Mouse (Mus musculus): Measurements from ENCODE around the gene Il1r1. TPM values are rescaled to one million over a fixed set of nuclear protein-coding genes. Genes with fewer than 3 reads are reported as not detected.

The Il1r1 gene
- polyA plus RNA-seq, 1 experiment from 2014 or later = 9.2 TPM

GRCm38 (mm10) chr1:40253940-40254339 lies 29.1 kb downstream of the Il1r1 start:
- Histone ChIP-seq H3K36me3 (no peaks in the 10 kb centered on the region), H3K9me3 (replicated peaks) (no peaks in the 10 kb centered on the region), H3K9ac (no peak overlapping the region), H3K27me3 (no peaks in the 10 kb centered on the region), H3K4me1 (replicated peaks) (0 out of 2 replicates have a peak, but pooled peaks cover 2% of the 10 kb centered on the region), H3K4me2 (no peak overlapping the region), H3K4me3 (replicated peaks) (no peak overlapping the region), H3K27ac (peak overlapping the region; percentile 25; the same call in 1 of the 2 replicates)
- ATAC-seq (ENCODE audit: low read depth) (peak; percentile 33; the same call in 1 of the 2 replicates), DNase-seq (no peak)
- WGBS (ENCODE audit: insufficient replicate concordance) = 67% methylated on average over 5 of the region's 5 CpGs

DNA sequence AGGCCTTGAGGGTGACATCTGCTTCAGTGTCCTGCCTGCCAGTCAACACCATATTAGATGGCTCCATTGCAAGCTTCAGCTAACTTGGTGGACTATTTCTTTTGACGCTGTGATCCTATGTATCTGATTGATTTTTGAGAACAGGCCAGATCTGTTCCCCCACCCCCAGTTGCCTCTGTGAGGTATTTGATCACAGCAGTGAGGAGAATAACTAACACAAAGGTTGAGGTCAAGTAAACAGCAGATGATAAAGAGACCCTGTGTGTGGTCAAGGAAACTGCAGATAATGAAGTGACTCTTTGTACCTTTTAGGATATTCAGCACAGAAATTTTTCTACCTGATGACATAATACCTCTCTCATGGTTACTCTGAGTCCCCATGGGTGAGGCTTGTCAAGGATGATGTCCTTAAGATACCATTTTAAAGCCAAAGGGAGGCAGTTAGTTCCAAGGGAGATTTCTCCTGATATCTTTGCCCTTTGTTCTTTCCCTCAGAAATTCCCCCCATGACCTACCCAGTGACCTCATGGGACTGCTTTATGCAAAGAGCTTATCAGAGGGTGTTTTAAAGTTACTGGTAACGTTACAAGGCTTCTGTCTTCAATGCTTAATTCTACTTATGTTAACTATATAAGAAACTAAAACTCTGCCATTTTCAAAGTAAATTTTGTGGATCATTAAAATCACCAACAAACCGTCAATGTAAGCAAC lies 29.6 kb downstream of the Il1r1 start:
- ATAC-seq (ENCODE audit: low read depth) (peak; percentile 79), DNase-seq (no peak)
- H3K9me3 ChIP-seq (replicated peaks) = no peaks in the 10 kb centered on the region
- H3K9ac ChIP-seq = no peak overlapping the region
- no peak overlapping the region for H3K4me3 ChIP-seq (replicated peaks)
- H3K4me2 ChIP-seq = no peak overlapping the region
- H3K36me3 ChIP-seq = no peaks in the 10 kb centered on the region
- 50% methylated on average over 3 of the region's 3 CpGs for WGBS (ENCODE audit: insufficient replicate concordance)
- peak overlapping the region; percentile 29; the same call in 1 of the 2 replicates for H3K27ac ChIP-seq
- H3K27me3 ChIP-seq = no peaks in the 10 kb centered on the region
- 0 out of 2 replicates have a peak, but pooled peaks cover 2% of the 10 kb centered on the region for H3K4me1 ChIP-seq (replicated peaks)

DNA sequence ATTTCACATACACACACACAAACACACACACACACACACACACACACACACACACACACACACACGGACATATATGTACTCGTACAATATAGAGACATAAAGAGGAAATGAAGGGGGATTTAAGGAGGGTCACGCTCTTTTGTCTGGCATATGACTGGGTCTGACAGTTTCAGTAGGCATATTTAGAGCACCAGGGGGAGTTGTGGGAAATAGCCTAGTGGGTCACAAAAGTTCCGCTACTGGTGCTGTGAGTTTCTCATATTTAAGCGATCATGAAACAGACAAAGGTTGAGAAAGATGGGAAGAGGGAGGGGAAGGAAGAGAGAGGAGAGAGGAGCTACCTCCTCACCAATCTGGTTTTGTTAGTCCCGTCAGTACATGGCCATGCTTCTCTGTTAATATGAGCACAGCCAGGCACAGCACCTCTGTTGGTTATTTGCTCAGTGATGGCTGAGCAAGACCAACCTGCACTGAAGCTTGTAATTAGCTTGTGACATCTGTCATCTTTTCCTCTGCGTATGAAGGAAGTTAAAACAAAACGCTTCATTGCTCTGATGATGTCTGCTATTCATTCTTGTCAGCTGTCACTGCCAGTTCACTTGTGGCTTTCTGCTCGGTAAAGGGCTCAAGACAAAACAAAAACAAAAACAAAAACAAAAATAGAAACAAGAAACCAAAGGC lies 37.7 kb downstream of the Il1r1 start:
- Histone ChIP-seq H3K9me3 (replicated peaks) (no peaks in the 10 kb centered on the region), H3K4me1 (replicated peaks) (peaks cover 12% of the 10 kb centered on the region), H3K4me2 (no peak overlapping the region), H3K36me3 (no peaks in the 10 kb centered on the region), H3K9ac (no peak overlapping the region), H3K27ac (no peak overlapping the region), H3K27me3 (peaks cover 17% of the 10 kb centered on the region), H3K4me3 (replicated peaks) (no peak overlapping the region)
- no peak for DNase-seq
- 44% methylated on average over 9 of the region's 9 CpGs for WGBS (ENCODE audit: insufficient replicate concordance)
- no peak for ATAC-seq (ENCODE audit: low read depth)

DNA sequence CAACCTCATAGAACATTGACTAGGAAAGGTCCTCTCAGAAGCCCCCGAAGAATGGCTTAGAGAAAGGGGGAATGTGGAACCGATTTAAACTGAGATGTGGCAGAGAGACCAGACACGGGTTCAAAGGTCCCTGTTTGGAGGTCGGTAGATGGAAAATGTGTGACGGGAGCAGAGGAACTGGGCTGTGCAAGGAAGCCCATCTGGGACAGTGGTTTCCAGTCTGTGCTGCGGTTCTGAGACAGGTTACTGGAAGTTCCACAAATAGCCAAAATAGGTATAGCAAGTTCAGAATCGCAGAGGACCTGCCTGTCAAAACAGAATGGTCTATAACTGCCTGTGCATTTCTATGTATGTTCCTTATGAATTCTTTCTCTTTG lies 38.2 kb downstream of the Il1r1 start:
- DNase-seq = no peak
- no peak overlapping the region for H3K4me3 ChIP-seq (replicated peaks)
- ATAC-seq (ENCODE audit: low read depth) = no peak
- H3K4me2 ChIP-seq = no peak overlapping the region
- no peak overlapping the region for H3K27ac ChIP-seq
- H3K4me1 ChIP-seq (replicated peaks) = peaks cover 12% of the 10 kb centered on the region
- H3K36me3 ChIP-seq = no peaks in the 10 kb centered on the region
- 18% methylated on average over 7 of the region's 7 CpGs for WGBS (ENCODE audit: insufficient replicate concordance)
- no peak overlapping the region for H3K9ac ChIP-seq
- H3K27me3 ChIP-seq = peaks cover 19% of the 10 kb centered on the region
- H3K9me3 ChIP-seq (replicated peaks) = no peaks in the 10 kb centered on the region

- Histone ChIP-seq H3K4me2 (no peak overlapping the region), H3K27me3 (peaks cover 23% of the 10 kb centered on the region), H3K9ac (no peak overlapping the region), H3K36me3 (no peaks in the 10 kb centered on the region), H3K4me1 (replicated peaks) (peaks cover 12% of the 10 kb centered on the region), H3K4me3 (replicated peaks) (no peak overlapping the region), H3K27ac (no peak overlapping the region), H3K9me3 (replicated peaks) (no peaks in the 10 kb centered on the region)
- no peak for DNase-seq
- 69% methylated on average over 8 of the region's 8 CpGs for WGBS (ENCODE audit: insufficient replicate concordance)
- ATAC-seq (ENCODE audit: low read depth) = no peak
These were observed 38.8 kb downstream of the Il1r1 start for GRCm38 (mm10) chr1:40263679-40264078.

DNA sequence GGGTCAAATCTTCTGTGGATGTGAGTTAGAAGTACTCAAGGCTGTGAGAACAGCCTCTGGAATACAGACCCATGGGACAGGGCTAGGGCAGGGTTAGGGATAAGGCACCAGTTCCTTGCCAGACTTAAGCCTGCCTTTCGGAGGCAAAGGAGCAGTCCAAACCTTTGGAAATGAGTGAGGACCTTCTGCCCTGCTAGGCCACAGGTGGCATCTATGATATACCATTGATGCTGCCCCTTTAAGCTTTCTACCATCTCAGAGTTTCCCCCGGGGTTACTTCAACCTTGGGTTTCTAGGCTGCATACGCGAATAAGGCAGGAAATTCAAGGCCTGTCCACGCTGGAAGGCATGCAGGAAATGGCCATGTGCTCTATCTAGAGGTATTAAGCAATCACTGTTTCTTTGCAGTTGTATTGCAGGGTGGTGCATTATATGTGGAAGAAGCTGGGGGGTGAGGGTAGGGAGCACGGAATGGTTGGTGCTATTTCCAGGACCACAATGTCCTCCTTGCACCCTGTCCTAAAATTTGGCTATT lies 40.5 kb downstream of the Il1r1 start:
- ATAC-seq (ENCODE audit: low read depth) (no peak), DNase-seq (no peak)
- Histone ChIP-seq H3K4me2 (no peak overlapping the region), H3K36me3 (no peaks in the 10 kb centered on the region), H3K27ac (no peak overlapping the region), H3K27me3 (peaks cover 26% of the 10 kb centered on the region), H3K4me1 (replicated peaks) (peaks cover 18% of the 10 kb centered on the region), H3K9ac (no peak overlapping the region), H3K4me3 (replicated peaks) (no peak overlapping the region), H3K9me3 (replicated peaks) (no peaks in the 10 kb centered on the region)
- WGBS (ENCODE audit: insufficient replicate concordance) = 37% methylated on average over 6 of the region's 6 CpGs

GRCm38 (mm10) chr1:40266431-40267260 lies 41.8 kb downstream of the Il1r1 start:
- Histone ChIP-seq H3K27me3 (peaks cover 27% of the 10 kb centered on the region), H3K4me2 (peak overlapping the region; percentile 60), H3K9ac (peak overlapping the region; percentile 61), H3K27ac (no peak overlapping the region), H3K4me1 (replicated peaks) (peaks cover 31% of the 10 kb centered on the region), H3K4me3 (replicated peaks) (peak overlapping the region; percentile 57), H3K9me3 (replicated peaks) (no peaks in the 10 kb centered on the region), H3K36me3 (no peaks in the 10 kb centered on the region)
- ATAC-seq (ENCODE audit: low read depth) = peak; percentile 69
- 6% methylated on average over 36 of the region's 36 CpGs for WGBS (ENCODE audit: insufficient replicate concordance)
- DNase-seq = peak; percentile 20

GRCm38 (mm10) chr1:40267846-40268245 lies 43.0 kb downstream of the Il1r1 start:
- H3K9ac ChIP-seq = peak overlapping the region; percentile 61; the same call in 1 of the 2 replicates
- WGBS (ENCODE audit: insufficient replicate concordance) = 65% methylated on average over 6 of the region's 6 CpGs
- ATAC-seq (ENCODE audit: low read depth) = no peak
- peaks cover 31% of the 10 kb centered on the region for H3K4me1 ChIP-seq (replicated peaks)
- no peak for DNase-seq
- no peak overlapping the region for H3K27ac ChIP-seq
- H3K36me3 ChIP-seq = no peaks in the 10 kb centered on the region
- no peaks in the 10 kb centered on the region for H3K9me3 ChIP-seq (replicated peaks)
- peaks cover 27% of the 10 kb centered on the region for H3K27me3 ChIP-seq
- H3K4me2 ChIP-seq = peak overlapping the region; percentile 60
- peak overlapping the region; percentile 57 for H3K4me3 ChIP-seq (replicated peaks)

DNA sequence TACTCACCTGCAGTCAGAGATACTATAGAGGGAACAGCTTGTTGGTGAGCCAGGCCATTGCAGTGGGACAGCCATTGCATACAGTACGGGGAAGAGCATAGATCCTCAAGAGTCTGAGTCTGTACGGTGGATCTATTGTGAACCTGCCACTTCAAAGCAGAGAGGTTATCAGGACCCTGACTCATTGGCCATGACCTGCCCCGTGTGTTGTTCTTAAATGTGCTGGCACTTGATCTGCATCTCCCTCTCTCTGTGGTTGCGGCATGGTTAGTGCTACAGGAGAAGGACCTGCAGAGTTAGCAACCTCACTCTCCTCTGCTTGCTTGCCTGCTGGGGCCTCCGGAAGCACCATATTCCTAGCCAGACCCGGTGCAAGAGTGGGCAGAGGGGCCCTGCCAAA lies 43.7 kb downstream of the Il1r1 start:
- WGBS (ENCODE audit: insufficient replicate concordance) = 46% methylated on average over 6 of the region's 6 CpGs
- H3K9ac ChIP-seq = no peak overlapping the region
- no peaks in the 10 kb centered on the region for H3K9me3 ChIP-seq (replicated peaks)
- ATAC-seq (ENCODE audit: low read depth) = no peak
- H3K4me3 ChIP-seq (replicated peaks) = peak overlapping the region; percentile 57
- H3K27ac ChIP-seq = no peak overlapping the region
- H3K36me3 ChIP-seq = no peaks in the 10 kb centered on the region
- H3K4me1 ChIP-seq (replicated peaks) = peaks cover 31% of the 10 kb centered on the region
- no peak for DNase-seq
- peak overlapping the region; percentile 60 for H3K4me2 ChIP-seq
- peaks cover 27% of the 10 kb centered on the region for H3K27me3 ChIP-seq

- ATAC-seq (ENCODE audit: low read depth) = no peak
- Histone ChIP-seq H3K27ac (no peak overlapping the region), H3K9me3 (replicated peaks) (no peaks in the 10 kb centered on the region), H3K9ac (no peak overlapping the region), H3K4me3 (replicated peaks) (no peak overlapping the region), H3K4me2 (no peak overlapping the region), H3K4me1 (replicated peaks) (peaks cover 33% of the 10 kb centered on the region), H3K36me3 (no peaks in the 10 kb centered on the region), H3K27me3 (peaks cover 27% of the 10 kb centered on the region)
- no peak for DNase-seq
- 73% methylated on average over 12 of the region's 12 CpGs for WGBS (ENCODE audit: insufficient replicate concordance)
These were observed 45.5 kb downstream of the Il1r1 start for GRCm38 (mm10) chr1:40270415-40270814.

DNA sequence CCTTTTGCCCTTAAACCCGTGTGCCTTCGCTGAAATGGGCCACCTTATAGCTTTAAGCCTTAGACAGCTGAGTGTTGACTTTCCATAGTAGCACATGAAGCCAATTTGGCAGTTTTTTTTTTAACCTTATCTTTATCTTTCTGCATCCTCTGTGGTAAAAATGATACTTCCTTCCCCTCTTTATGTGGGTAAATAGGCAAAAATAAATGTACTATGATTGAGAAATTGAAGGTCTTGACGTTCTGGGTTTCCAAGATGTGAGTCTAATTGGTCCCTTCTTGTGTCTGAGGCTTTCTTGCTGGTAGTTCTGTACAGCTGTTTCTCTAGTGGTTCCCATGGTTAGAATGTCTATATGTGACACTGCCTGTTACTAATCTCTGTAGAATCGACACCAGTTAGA lies 46.2 kb downstream of the Il1r1 start:
- peaks cover 25% of the 10 kb centered on the region for H3K27me3 ChIP-seq
- DNase-seq (no peak), ATAC-seq (ENCODE audit: low read depth) (no peak)
- no peaks in the 10 kb centered on the region for H3K36me3 ChIP-seq
- no peak overlapping the region for H3K4me2 ChIP-seq
- no peak overlapping the region for H3K9ac ChIP-seq
- no peak overlapping the region for H3K4me3 ChIP-seq (replicated peaks)
- WGBS (ENCODE audit: insufficient replicate concordance) = 18% methylated on average over 4 of the region's 4 CpGs
- H3K9me3 ChIP-seq (replicated peaks) = no peaks in the 10 kb centered on the region
- H3K4me1 ChIP-seq (replicated peaks) = peaks cover 26% of the 10 kb centered on the region
- no peak overlapping the region for H3K27ac ChIP-seq

All from liver, embryonic 13.5 days (tissue).